Comparison of ENCODE assay signal across 10 mouse cellular contexts in genomic region chr11:102993420-102994029, GRCm38 (mm10). TPM values are rescaled to one million over a fixed set of nuclear protein-coding genes. Genes with fewer than 3 reads are reported as not detected.
DNase-seq lines count a peak whose midpoint lies in the region; ATAC-seq and TF ChIP-seq lines count a peak whose summit lies in the region.
"Had no signal": no experiment of that assay in that cellular context is flagged by ENCODE, and none has a peak within 500 bp of the region (broad histone marks: within the 10 kb centered on the region; RNA-seq: fewer than 3 reads in every experiment).

No protein-coding gene starts in this region.

- H3K36me3 ChIP-seq in forebrain, embryonic 13.5 days (ENCODE audit: poor library complexity, severe bottlenecking) = peaks cover 47% of the 10 kb centered on the region
- H3K36me3 ChIP-seq in hindbrain, embryonic 15.5 days = peaks cover 40% of the 10 kb centered on the region
- peaks cover 24% of the 10 kb centered on the region for H3K36me3 ChIP-seq in myocyte (ENCODE audit: control insufficient read depth, insufficient read depth)

- H3K4me1 ChIP-seq in forebrain, embryonic 13.5 days = peaks cover 32% of the 10 kb centered on the region
- peaks cover 39% of the 10 kb centered on the region for H3K4me1 ChIP-seq in hindbrain, embryonic 15.5 days (replicated peaks)

- H3ac ChIP-seq in myocyte (ENCODE audit: control insufficient read depth, insufficient read length) = no peak overlapping the region

- DNase-seq in Muller cell, postnatal 12 days (ENCODE audit: inconsistent ontology term) = peak; percentile 68
- no peak for DNase-seq in yolk sac, embryonic 10.5 days (ENCODE audit: low spot score)
- no peak for DNase-seq in kidney, adult 11 months

- H3K27me3 ChIP-seq in forebrain, embryonic 13.5 days = peaks cover 39% of the 10 kb centered on the region
- peaks cover 12% of the 10 kb centered on the region for H3K27me3 ChIP-seq in hindbrain, embryonic 15.5 days
- no peaks in the 10 kb centered on the region for H3K27me3 ChIP-seq in myocyte (ENCODE audit: control insufficient read depth, insufficient read depth, insufficient read length)
- H3K27me3 ChIP-seq: Patski had no signal

- H3K4me2 ChIP-seq in forebrain, embryonic 13.5 days = no peak overlapping the region
- no peak overlapping the region for H3K4me2 ChIP-seq in hindbrain, embryonic 15.5 days
- H3K4me2 ChIP-seq in myocyte (ENCODE audit: low read depth) = no peak overlapping the region
- H3K4me2 ChIP-seq: heart, embryonic 11.5 days had no signal

- H3K4me3 ChIP-seq in forebrain, embryonic 13.5 days = no peak overlapping the region
- no peak overlapping the region for H3K4me3 ChIP-seq in hindbrain, embryonic 15.5 days
- H3K4me3 ChIP-seq in myocyte = no peak overlapping the region

- 0 out of 2 replicates have a peak overlapping the region, but pooled peaks have one; percentile 14 for H3K9ac ChIP-seq in forebrain, embryonic 13.5 days
- no peak overlapping the region for H3K9ac ChIP-seq in hindbrain, embryonic 15.5 days
- H3K9ac ChIP-seq: liver, embryonic 14.5 days had no signal

- TF ChIP-seq POLR2A in myocyte (IDR thresholded peaks at IDR 0.05; ENCODE audit: insufficient read length, low read depth) = no peak

- ATAC-seq in forebrain, embryonic 13.5 days = peak; percentile 23; the same call in 1 of the 2 replicates
- peak; percentile 15; the same call in 1 of the 2 replicates for ATAC-seq in hindbrain, embryonic 15.5 days (ENCODE audit: low FRiP score, low read depth)
- ATAC-seq in CD4-positive, CD25-positive, alpha-beta regulatory T cell, adult 4 months = no peak
- ATAC-seq: Patski had no signal

- no peaks in the 10 kb centered on the region for H3K9me3 ChIP-seq in forebrain, embryonic 13.5 days (replicated peaks)
- no peaks in the 10 kb centered on the region for H3K9me3 ChIP-seq in hindbrain, embryonic 15.5 days

- no peaks in the 10 kb centered on the region for H3K79me2 ChIP-seq in myocyte (ENCODE audit: control insufficient read depth, insufficient read depth)

- peak overlapping the region; percentile 60 for H3K27ac ChIP-seq in forebrain, embryonic 13.5 days
- peak overlapping the region; percentile 20; the same call in 1 of the 2 replicates for H3K27ac ChIP-seq in hindbrain, embryonic 15.5 days (replicated peaks)
- H3K27ac ChIP-seq: liver, embryonic 14.5 days had no signal

- WGBS in forebrain, embryonic 13.5 days = 10% methylated on average over 17 of the region's 17 CpGs
- WGBS in hindbrain, embryonic 15.5 days = 19% methylated on average over 17 of the region's 17 CpGs

TF ChIP-seq in myocyte, 11 proteins besides CTCF, POLR2A, EP300 and RAD21:
- TF ChIP-seq MYOD1 (IDR thresholded peaks at IDR 0.05; ENCODE audit: control insufficient read depth in 1 of 3, insufficient read length in 2 of 3, low read depth in 2 of 3) = no peak
- TF ChIP-seq POLR2AphosphoS2 (IDR thresholded peaks at IDR 0.05; ENCODE audit: insufficient read length, low read depth) = peak; percentile 6
- TF ChIP-seq E2F4 (IDR thresholded peaks at IDR 0.05; ENCODE audit: insufficient read depth) = no peak
- TF ChIP-seq MAX (IDR thresholded peaks at IDR 0.05; ENCODE audit: low read depth) = no peak

RNA-seq across cellular contexts. Expression of gene Nmt1, which starts 34.5 kb away (rescaled TPM):
- 47.3 and 53.9 TPM in 2 replicates for polyA plus RNA-seq in forebrain, embryonic 13.5 days (2015; fragmentation: Nextera tagmentation; extraction: Ambion mirVana)
- polyA plus RNA-seq in hindbrain, embryonic 15.5 days (2015; fragmentation: Nextera tagmentation; extraction: Ambion mirVana) = 32.4 and 34.7 TPM in 2 replicates
- 77.1 TPM for polyA plus RNA-seq in myocyte (2012; fragmentation: generic; extraction: Trizol)
- 100 to 1,000 TPM; 111 TPM for polyA plus RNA-seq in CD4-positive, CD25-positive, alpha-beta regulatory T cell, adult 4 months (2017; shearing (Covaris generic))

RNA-seq across cellular contexts. Expression of gene Dcakd, which starts 34.6 kb away (rescaled TPM):
- polyA plus RNA-seq in forebrain, embryonic 13.5 days (2015; fragmentation: Nextera tagmentation; extraction: Ambion mirVana) = 182 and 195 TPM in 2 replicates
- 152 and 194 TPM in 2 replicates for polyA plus RNA-seq in hindbrain, embryonic 15.5 days (2015; fragmentation: Nextera tagmentation; extraction: Ambion mirVana)
- polyA plus RNA-seq in myocyte (2012; fragmentation: generic; extraction: Trizol) = 199 TPM
- polyA plus RNA-seq in CD4-positive, CD25-positive, alpha-beta regulatory T cell, adult 4 months (2017; shearing (Covaris generic)) = 10 to 100 TPM; 26.4 to 32.5 TPM

RNA-seq across cellular contexts. Expression of gene C1ql1, which starts 47.0 kb away (rescaled TPM):
- polyA plus RNA-seq in forebrain, embryonic 13.5 days (2015; fragmentation: Nextera tagmentation; extraction: Ambion mirVana) = 1.4 and 1.5 TPM in 2 replicates
- 9.8 and 11.1 TPM in 2 replicates for polyA plus RNA-seq in hindbrain, embryonic 15.5 days (2015; fragmentation: Nextera tagmentation; extraction: Ambion mirVana)
- 0.74 TPM for polyA plus RNA-seq in myocyte (2012; fragmentation: generic; extraction: Trizol)
- not detected for polyA plus RNA-seq in CD4-positive, CD25-positive, alpha-beta regulatory T cell, adult 4 months (2017; shearing (Covaris generic))
